8 mouse cellular contexts compared by ENCODE assay signal in genomic region chr11:78301357-78302084, GRCm38 (mm10). TPM values are rescaled to one million over a fixed set of nuclear protein-coding genes. Genes with fewer than 3 reads are reported as not detected.
DNase-seq lines count a peak whose midpoint lies in the region; ATAC-seq and TF ChIP-seq lines count a peak whose summit lies in the region.

TSS of gene Spag5 (plus strand) at chr11:78301529.

- peaks cover 31% of the 10 kb centered on the region for H3K4me1 ChIP-seq in G1E (ENCODE audit: insufficient read depth, low read depth, low read length)
- H3K4me1 ChIP-seq in forebrain, embryonic 16.5 days (replicated peaks; ENCODE audit: control insufficient read depth, insufficient read depth, low read length): peaks cover 11% of the 10 kb centered on the region
- no peaks in the 10 kb centered on the region for H3K4me1 ChIP-seq in lung, embryonic 14.5 days (ENCODE audit: insufficient read depth)
- peaks cover 6% of the 10 kb centered on the region; the same call in 1 of the 2 replicates for H3K4me1 ChIP-seq in olfactory bulb, adult 2 months (ENCODE audit: control insufficient read depth, insufficient read depth, low read length)
- peaks cover 6% of the 10 kb centered on the region for H3K4me1 ChIP-seq in thymus, adult 2 months (replicated peaks; ENCODE audit: control insufficient read depth, insufficient read depth, low read length)

- peak within 1 kb of the TSS; percentile 33; the same call in 1 of the 2 replicates for H3K27ac ChIP-seq in forebrain, embryonic 16.5 days (ENCODE audit: low read length)
- H3K27ac ChIP-seq in layer of hippocampus, adult 2 months: peak within 1 kb of the TSS; percentile 91
- peak within 1 kb of the TSS; percentile 86 for H3K27ac ChIP-seq in lung, embryonic 14.5 days (ENCODE audit: low read depth)
- H3K27ac ChIP-seq in olfactory bulb, adult 2 months (ENCODE audit: insufficient read depth, low read depth, low read length): no peak within 1 kb of the TSS
- no peak within 1 kb of the TSS for H3K27ac ChIP-seq in thymus, adult 2 months (ENCODE audit: control insufficient read depth, insufficient read depth, low read length)

- under 1% methylated on average over 49 of the region's 49 CpGs for WGBS in forebrain, embryonic 16.5 days
- under 1% methylated on average over 49 of the region's 49 CpGs for WGBS in lung, embryonic 14.5 days
- WGBS in olfactory bulb, adult 2 months: under 1% methylated on average over 48 of the region's 49 CpGs
- WGBS in thymus, adult 2 months: under 1% methylated on average over 49 of the region's 49 CpGs

- peak; percentile 86 for DNase-seq in G1E (ENCODE audit: low spot score)
- DNase-seq in cerebellum, adult 18-20 months: peak; percentile 87 to 88
- peak; percentile 88 to 89 for DNase-seq in heart, postnatal 36 days
- DNase-seq in layer of hippocampus, adult 2 months (ENCODE audit: low spot score in 2 of 2): peak; percentile 91 to 94
- peak; percentile 97 for DNase-seq in lung, embryonic 14.5 days
- peak; percentile 91 for DNase-seq in thymus, adult 2 months

- TF ChIP-seq POLR2A in olfactory bulb, adult 2 months (IDR thresholded peaks at IDR 0.05; ENCODE audit: insufficient read depth, low read depth, low read length): no peak
- TF ChIP-seq POLR2A in thymus, adult 2 months (IDR thresholded peaks at IDR 0.05; ENCODE audit: control insufficient read depth, extremely low read depth, insufficient read depth, low read length, poor library complexity): peak; percentile 48; the same call in 1 of the 2 replicates

- intact Hi-C loops in heart, postnatal 36 days (cut with DNase I): no loop called here

- H3K4me2 ChIP-seq in forebrain, embryonic 16.5 days (ENCODE audit: low read length): peak within 1 kb of the TSS; percentile 100
- peak within 1 kb of the TSS; percentile 76 for H3K4me2 ChIP-seq in lung, embryonic 14.5 days

- H3K9me3 ChIP-seq in G1E (replicated peaks): no peaks in the 10 kb centered on the region
- no peaks in the 10 kb centered on the region for H3K9me3 ChIP-seq in forebrain, embryonic 16.5 days (ENCODE audit: control insufficient read depth, low read length)
- H3K9me3 ChIP-seq in lung, embryonic 14.5 days (ENCODE audit: low read depth, low read length): no peaks in the 10 kb centered on the region

- peaks cover 39% of the 10 kb centered on the region for H3K36me3 ChIP-seq in G1E (replicated peaks)
- no peaks in the 10 kb centered on the region for H3K36me3 ChIP-seq in forebrain, embryonic 16.5 days (ENCODE audit: control insufficient read depth, insufficient read depth)
- peaks cover 34% of the 10 kb centered on the region for H3K36me3 ChIP-seq in lung, embryonic 14.5 days (ENCODE audit: insufficient read depth)
- peaks cover 15% of the 10 kb centered on the region; the same call in 1 of the 2 replicates for H3K36me3 ChIP-seq in thymus, adult 2 months (ENCODE audit: control insufficient read depth, insufficient read depth, low read length)

- peak; percentile 80 for ATAC-seq in G1E (ENCODE audit: extremely low read depth, insufficient number of reproducible peaks, low FRiP score, poor library complexity, severe bottlenecking)
- peak; percentile 100 for ATAC-seq in forebrain, embryonic 16.5 days
- ATAC-seq in lung, embryonic 14.5 days (ENCODE audit: insufficient read depth): peak; percentile 100

- peak within 1 kb of the TSS; percentile 54 for H3K9ac ChIP-seq in forebrain, embryonic 16.5 days (replicated peaks; ENCODE audit: low read depth, low read length)
- peak within 1 kb of the TSS; percentile 83 for H3K9ac ChIP-seq in lung, embryonic 14.5 days

- no peaks in the 10 kb centered on the region for H3K27me3 ChIP-seq in G1E (ENCODE audit: insufficient read depth, low read length)
- H3K27me3 ChIP-seq in forebrain, embryonic 16.5 days (replicated peaks; ENCODE audit: control insufficient read depth, insufficient read depth, low read length): no peaks in the 10 kb centered on the region
- no peaks in the 10 kb centered on the region for H3K27me3 ChIP-seq in lung, embryonic 14.5 days (ENCODE audit: insufficient read depth, low read length)
- H3K27me3 ChIP-seq in thymus, adult 2 months (ENCODE audit: control insufficient read depth, insufficient read depth, low read length): no peaks in the 10 kb centered on the region

- TF ChIP-seq CTCF in G1E (IDR thresholded peaks at IDR 0.05; ENCODE audit: low read depth, low read length): no peak
- TF ChIP-seq CTCF in layer of hippocampus, adult 2 months (conservative IDR thresholded peaks at IDR 0.05): no peak
- TF ChIP-seq CTCF in lung, embryonic 14.5 days (IDR thresholded peaks at IDR 0.05; ENCODE audit: low read depth): no peak
- TF ChIP-seq CTCF in olfactory bulb, adult 2 months (IDR thresholded peaks at IDR 0.05; ENCODE audit: insufficient read depth, low read depth, low read length): no peak
- TF ChIP-seq CTCF in thymus, adult 2 months (IDR thresholded peaks at IDR 0.05; ENCODE audit: borderline replicate concordance, control insufficient read depth, extremely low read depth, insufficient read depth, low read length, poor library complexity): no peak

- peak within 1 kb of the TSS; percentile 91 for H3K4me3 ChIP-seq in G1E (ENCODE audit: low read depth, low read length)
- peak within 1 kb of the TSS; percentile 76 for H3K4me3 ChIP-seq in forebrain, embryonic 16.5 days (replicated peaks; ENCODE audit: low read length)
- peak within 1 kb of the TSS; percentile 82 for H3K4me3 ChIP-seq in layer of hippocampus, adult 2 months
- H3K4me3 ChIP-seq in lung, embryonic 14.5 days (ENCODE audit: low read depth, low read length): peak within 1 kb of the TSS; percentile 87
- H3K4me3 ChIP-seq in olfactory bulb, adult 2 months (ENCODE audit: insufficient read depth, low read depth, low read length): peak within 1 kb of the TSS; percentile 42
- H3K4me3 ChIP-seq in thymus, adult 2 months (ENCODE audit: control insufficient read depth, insufficient read depth, low read length): peak within 1 kb of the TSS; percentile 69

RNA-seq across cellular contexts. Expression of gene Spag5, which starts in this region (rescaled TPM):
- total RNA-seq in G1E (2014; fragmentation: Nextera tagmentation) (70.7 and 71.3 TPM in 2 replicates), G1E (2017) (60.8 and 66.5 TPM in 2 replicates)
- 55.3 and 77.5 TPM in 2 replicates for polyA plus RNA-seq in G1E (2012)
- 21.6 and 22.1 TPM in 2 replicates for polyA plus RNA-seq in forebrain, embryonic 16.5 days (2015; fragmentation: Nextera tagmentation; extraction: Ambion mirVana)
- total RNA-seq in heart, postnatal 36 days (2021): under 1 TPM; 0.54 to 0.58 TPM
- 1 to 10 TPM; 8.3 to 8.5 TPM for total RNA-seq in layer of hippocampus, adult 2 months (2021)
- 54.2 and 59.8 TPM in 2 replicates for polyA plus RNA-seq in lung, embryonic 14.5 days (2014; fragmentation: Nextera tagmentation; extraction: Ambion mirVana)
- not detected in 2 replicates for polyA plus RNA-seq in olfactory bulb, adult 2 months (2012; ENCODE audit: insufficient read depth, insufficient read length, low replicate concordance, missing spikeins)
- 46.1 and 52.7 TPM in 2 replicates for polyA plus RNA-seq in thymus, adult 2 months (2012; rRNA removed)

Comparison
In these comparisons a context has a peak if more than half of its experiments do, and no peak if none do; other contexts are left out.
1. RNA of gene Spag5 (total RNA-seq): 60.8 to 71.3 TPM in G1E; 8.3 to 8.5 TPM in layer of hippocampus, adult 2 months and 0.54 to 0.58 TPM in heart, postnatal 36 days; every median in the first group is over 4 times any median in the second.
2. Peak in DNase-seq in heart, postnatal 36 days; RNA of the gene not detected or under 1 TPM.
3. H3K27ac ChIP-seq: peak in forebrain, embryonic 16.5 days (single experiment), layer of hippocampus, adult 2 months (single experiment) and lung, embryonic 14.5 days (single experiment); none in olfactory bulb, adult 2 months (single experiment) and thymus, adult 2 months (single experiment).
4. Peak in every context shown above with its lines, with median percentiles within 50 percentile points of each other: ATAC-seq, DNase-seq and H3K4me3 ChIP-seq.